Mouse (Mus musculus) layer of hippocampus, adult 2 months (tissue): Measurements from ENCODE around the gene Dusp5. TPM values are rescaled to one million over a fixed set of nuclear protein-coding genes. Genes with fewer than 3 reads are reported as not detected.

Source experiments
- DNase-seq, 2 experiments: peaks; one replicate each; pipeline ENCODE4 v3.0.0; 2022; ENCODE audit warnings: low spot score in 2 of 2
- H3K27ac ChIP-seq: fragments of 200-600 bp; 2 replicates; pipeline ENCODE4 v1.8.1; 2022
- H3K4me3 ChIP-seq: fragments of 200-600 bp; 2 replicates; pipeline ENCODE4 v1.8.1; 2022; ENCODE audit warnings: mild to moderate bottlenecking
- CTCF ChIP-seq: fragments of 200-600 bp; conservative IDR thresholded peaks from 2 replicates; pipeline ENCODE4 v1.8.1; 2022; ENCODE audit warnings: antibody characterized with exemption, mild to moderate bottlenecking, moderate library complexity
- total RNA-seq, 2 experiments: library from RNA; stranded (reverse); gene quantifications; 2 replicates each; pipeline ENCODE4 v1.2.3; 2021

Gene Dusp5
- total RNA-seq, 2 experiments from 2014 or later: 20.5 to 24.5 TPM

- H3K27ac ChIP-seq: no peak overlapping the region
- TF ChIP-seq CTCF: no peak
- H3K4me3 ChIP-seq: no peak overlapping the region
- no peak for DNase-seq
Observed at GRCm38 (mm10) chr19:53564174-53564573, 35.3 kb downstream of the Dusp5 start.

- Histone ChIP-seq H3K4me3 (no peak overlapping the region), H3K27ac (no peak overlapping the region)
- DNase-seq: no peak
- TF ChIP-seq CTCF: no peak
Observed at GRCm38 (mm10) chr19:53565565-53566277, 36.8 kb downstream of the Dusp5 start.

GRCm38 (mm10) chr19:53567864-53568263 is 39.0 kb downstream of the Dusp5 start:
- H3K27ac ChIP-seq: no peak overlapping the region
- no peak for TF ChIP-seq CTCF
- no peak for DNase-seq
- H3K4me3 ChIP-seq: no peak overlapping the region

- TF ChIP-seq CTCF: no peak
- DNase-seq: no peak
- no peak overlapping the region for H3K4me3 ChIP-seq
- H3K27ac ChIP-seq: no peak overlapping the region
Observed at GRCm38 (mm10) chr19:53568553-53568952, 39.6 kb downstream of the Dusp5 start.

GRCm38 (mm10) chr19:53571056-53571455 is 42.1 kb downstream of the Dusp5 start:
- H3K27ac ChIP-seq: no peak overlapping the region
- TF ChIP-seq CTCF: no peak
- DNase-seq: no peak
- H3K4me3 ChIP-seq: no peak overlapping the region

GRCm38 (mm10) chr19:53571501-53572428 is 42.9 kb downstream of the Dusp5 start:
- TF ChIP-seq CTCF: no peak
- no peak overlapping the region for H3K27ac ChIP-seq
- no peak overlapping the region for H3K4me3 ChIP-seq
- DNase-seq: no peak

- Histone ChIP-seq H3K4me3 (no peak overlapping the region), H3K27ac (no peak overlapping the region)
- no peak for TF ChIP-seq CTCF
- DNase-seq: no peak
Observed at GRCm38 (mm10) chr19:53572607-53573006, 43.7 kb downstream of the Dusp5 start.

- Histone ChIP-seq H3K27ac (no peak overlapping the region), H3K4me3 (no peak overlapping the region)
- no peak for TF ChIP-seq CTCF
- DNase-seq: no peak
Observed at GRCm38 (mm10) chr19:53573151-53573550, 44.2 kb downstream of the Dusp5 start.

- Histone ChIP-seq H3K27ac (no peak overlapping the region), H3K4me3 (no peak overlapping the region)
- no peak for DNase-seq
- TF ChIP-seq CTCF: no peak
Observed at GRCm38 (mm10) chr19:53574131-53574530, 45.2 kb downstream of the Dusp5 start.

GRCm38 (mm10) chr19:53574546-53574945 is 45.6 kb downstream of the Dusp5 start:
- no peak overlapping the region for H3K4me3 ChIP-seq
- H3K27ac ChIP-seq: no peak overlapping the region
- TF ChIP-seq CTCF: no peak
- no peak for DNase-seq

- no peak for DNase-seq
- H3K27ac ChIP-seq: no peak overlapping the region
- TF ChIP-seq CTCF: no peak
- H3K4me3 ChIP-seq: no peak overlapping the region
Observed at GRCm38 (mm10) chr19:53575296-53576010, 46.5 kb downstream of the Dusp5 start.

GRCm38 (mm10) chr19:53576061-53576460 is 47.2 kb downstream of the Dusp5 start:
- TF ChIP-seq CTCF: no peak
- no peak overlapping the region for H3K27ac ChIP-seq
- H3K4me3 ChIP-seq: no peak overlapping the region
- no peak for DNase-seq
